Mouse (Mus musculus) cerebellum, adult 2 months (tissue): ENCODE data around the gene Gadl1.

Source experiments
- CTCF ChIP-seq: fragments of 200-500 bp; IDR thresholded peaks from 2 replicates; pipeline ENCODE4 v1.5.1; 2011; ENCODE audit warnings: low read depth, mild to moderate bottlenecking, control low read depth, low read length, moderate library complexity, borderline replicate concordance; ENCODE audit not compliant: insufficient read depth
- POLR2A ChIP-seq: fragments of 200-500 bp; IDR thresholded peaks from 2 replicates; pipeline ENCODE4 v1.6.1; 2011; ENCODE audit warnings: low read length, control low read depth, borderline replicate concordance; ENCODE audit not compliant: insufficient read depth

- no peak for TF ChIP-seq CTCF
- no peak for TF ChIP-seq POLR2A
Observed at GRCm38 (mm10) chr9:115978478-115978877, 69.2 kb downstream of the Gadl1 start.
